Mouse (Mus musculus) embryonic facial prominence, embryonic 12.5 days (tissue): ENCODE data around the gene Sbds. TPM values are rescaled to one million over a fixed set of nuclear protein-coding genes. Genes with fewer than 3 reads are reported as not detected.

ENCODE experiments used
- ATAC-seq: fragments of 200-750 bp; cut with Nextera tagmentation; 2 replicates; pipeline ENCODE4 v1.8.0; 2017; ENCODE audit not compliant: insufficient number of reproducible peaks, insufficient read depth, low FRiP score, low TSS enrichment
- H3K27ac ChIP-seq: fragments of 300-500 bp; sonication (generic); 2 replicates; pipeline ENCODE4 v1.5.1; 2016; ENCODE audit warnings: mild to moderate bottlenecking
- H3K27me3 ChIP-seq: fragments of 300-500 bp; sonication (generic); 2 replicates; pipeline ENCODE4 v1.6.1; 2016; ENCODE audit warnings: mild to moderate bottlenecking, moderate library complexity
- H3K36me3 ChIP-seq: fragments of 300-500 bp; sonication (generic); 2 replicates; pipeline ENCODE4 v1.6.1; 2016; ENCODE audit warnings: mild to moderate bottlenecking
- H3K4me1 ChIP-seq: fragments of 300-500 bp; sonication (generic); 2 replicates; pipeline ENCODE4 v1.6.1; 2016
- H3K4me2 ChIP-seq: fragments of 300-500 bp; sonication (generic); replicated peaks from 2 replicates; pipeline ENCODE4 v1.6.1; 2016; ENCODE audit warnings: mild to moderate bottlenecking, moderate library complexity
- H3K4me3 ChIP-seq: fragments of 300-500 bp; sonication (generic); 2 replicates; pipeline ENCODE4 v1.5.1; 2016; ENCODE audit warnings: mild to moderate bottlenecking
- H3K9ac ChIP-seq: fragments of 300-500 bp; sonication (generic); 2 replicates; pipeline ENCODE4 v1.6.1; 2016; ENCODE audit warnings: mild to moderate bottlenecking, moderate library complexity
- H3K9me3 ChIP-seq: fragments of 300-500 bp; sonication (generic); 2 replicates; pipeline ENCODE4 v1.6.1; 2016; ENCODE audit warnings: mild to moderate bottlenecking, moderate library complexity
- WGBS: fragments of 180-500 bp; shearing (Covaris S2); methylation state at CpG from one replicate; pipeline ENCODE4 v1.1.7; 2016; 5-methylcytosine and 5-hydroxymethylcytosine counted together
- polyA plus RNA-seq: library from polyadenylated mRNA; unstranded; fragments of >200 nt; fragmentation: Nextera tagmentation; extraction: Ambion mirVana; gene quantifications from 2 replicates; pipeline ENCODE4 v1.2.1, GENCODE M21; 2016

The Sbds gene
- polyA plus RNA-seq, 1 experiment from 2014 or later = 67.7 TPM

- Histone ChIP-seq H3K4me2 (peak overlapping the region; percentile 70), H3K9me3 (no peaks in the 10 kb centered on the region), H3K4me3 (peak overlapping the region; percentile 99), H3K27ac (no peak overlapping the region), H3K27me3 (no peaks in the 10 kb centered on the region), H3K36me3 (peaks cover 3% of the 10 kb centered on the region; the same call in 1 of the 2 replicates), H3K9ac (no peak overlapping the region), H3K4me1 (peaks cover 14% of the 10 kb centered on the region)
- ATAC-seq = no peak
- WGBS = 49% methylated on average over 2 of the region's 2 CpGs
These were observed 34.0 kb downstream of the Sbds start for GRCm38 (mm10) chr5:130221316-130221715.

DNA sequence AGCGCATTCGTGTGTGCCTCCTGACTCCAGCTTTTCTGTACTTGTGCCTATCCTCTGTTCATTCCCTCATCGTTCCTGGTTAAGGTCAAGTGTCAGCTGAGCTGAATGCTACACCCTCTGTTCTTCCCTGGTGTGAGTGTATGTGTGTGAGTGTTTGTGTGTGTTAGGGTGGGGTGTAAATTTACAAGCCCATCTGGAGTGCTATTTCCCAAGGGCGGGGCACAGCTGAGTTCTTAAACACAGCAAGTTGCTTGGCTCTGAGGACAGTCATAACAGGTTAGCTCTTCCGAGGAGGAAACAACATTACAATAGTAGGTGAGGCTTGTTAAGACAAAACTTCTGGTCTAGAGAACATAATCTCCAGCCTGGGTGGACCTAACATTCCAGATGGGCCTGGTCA is 37.0 kb downstream of the Sbds start:
- Histone ChIP-seq H3K27me3 (no peaks in the 10 kb centered on the region), H3K4me1 (peaks cover 5% of the 10 kb centered on the region), H3K4me3 (no peak overlapping the region), H3K9me3 (no peaks in the 10 kb centered on the region), H3K9ac (no peak overlapping the region), H3K4me2 (no peak overlapping the region), H3K36me3 (peaks cover 10% of the 10 kb centered on the region; the same call in 1 of the 2 replicates), H3K27ac (no peak overlapping the region)
- WGBS = 93% methylated on average over 5 of the region's 5 CpGs
- no peak for ATAC-seq

DNA sequence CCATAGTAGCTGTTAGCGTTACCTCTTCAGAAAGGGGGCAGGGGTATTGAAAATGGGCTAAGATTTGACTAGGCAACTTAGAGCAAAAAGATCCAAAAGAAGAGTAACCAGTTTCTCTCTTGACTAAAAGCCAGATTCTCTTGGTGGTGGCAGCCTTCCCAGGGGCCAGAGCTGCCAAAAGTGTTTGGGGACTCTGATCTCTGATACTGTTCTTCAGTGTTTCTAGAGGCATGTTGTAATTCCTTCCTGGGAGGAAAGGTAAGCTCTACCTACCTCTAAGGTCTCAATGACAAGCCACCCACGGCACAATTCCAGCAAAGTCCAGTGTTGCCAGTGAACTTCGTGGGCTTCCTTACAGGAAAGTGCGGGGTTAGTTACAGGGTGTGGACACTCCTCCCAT is 37.9 kb downstream of the Sbds start:
- WGBS = 81% methylated on average over 4 of the region's 4 CpGs
- no peak overlapping the region for H3K9ac ChIP-seq
- no peak overlapping the region for H3K4me2 ChIP-seq
- H3K9me3 ChIP-seq = no peaks in the 10 kb centered on the region
- peaks cover 17% of the 10 kb centered on the region for H3K36me3 ChIP-seq
- no peak overlapping the region for H3K27ac ChIP-seq
- no peaks in the 10 kb centered on the region for H3K27me3 ChIP-seq
- no peaks in the 10 kb centered on the region for H3K4me1 ChIP-seq
- ATAC-seq = no peak
- H3K4me3 ChIP-seq = no peak overlapping the region

GRCm38 (mm10) chr5:130216781-130217180 is 38.5 kb downstream of the Sbds start, which contains the start of gene Tmem248:
Gene Tmem248, plus strand, starts transcription at chr5:130217081.
- WGBS = 84% methylated on average over 7 of the region's 7 CpGs
- ATAC-seq = no peak

DNA sequence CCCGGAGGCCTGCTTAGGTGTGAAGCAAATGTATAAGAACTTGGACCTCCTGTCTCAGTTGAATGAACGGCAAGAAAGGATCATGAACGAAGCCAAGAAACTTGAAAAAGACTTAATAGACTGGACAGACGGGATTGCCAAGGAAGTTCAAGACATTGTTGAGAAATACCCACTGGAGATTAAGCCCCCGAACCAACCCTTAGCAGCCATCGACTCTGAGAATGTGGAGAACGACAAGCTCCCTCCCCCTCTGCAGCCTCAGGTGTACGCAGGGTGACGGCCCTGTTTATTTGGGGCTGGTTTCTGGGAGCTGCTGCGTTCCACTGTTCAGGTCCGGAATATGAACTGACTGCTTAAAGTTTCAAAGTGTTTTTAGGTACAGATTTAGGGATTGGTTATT is 42.4 kb downstream of the Sbds start:
- H3K27ac ChIP-seq = no peak overlapping the region
- H3K36me3 ChIP-seq = peaks cover 55% of the 10 kb centered on the region
- WGBS = 93% methylated on average over 11 of the region's 11 CpGs
- ATAC-seq = no peak
- H3K9ac ChIP-seq = no peak overlapping the region
- H3K4me3 ChIP-seq = no peak overlapping the region
- H3K27me3 ChIP-seq = no peaks in the 10 kb centered on the region
- no peaks in the 10 kb centered on the region for H3K9me3 ChIP-seq
- no peaks in the 10 kb centered on the region for H3K4me1 ChIP-seq
- H3K4me2 ChIP-seq = no peak overlapping the region

More at GRCm38 (mm10) chr5:130216781-130217180, 38.5 kb downstream of the Sbds start, which contains the start of gene Tmem248:
- Histone ChIP-seq H3K4me2 (no peak within 1 kb of the TSS), H3K36me3 (peaks cover 22% of the 10 kb centered on the region), H3K9me3 (no peaks in the 10 kb centered on the region), H3K4me1 (no peaks in the 10 kb centered on the region), H3K4me3 (no peak within 1 kb of the TSS), H3K27me3 (no peaks in the 10 kb centered on the region), H3K9ac (no peak within 1 kb of the TSS), H3K27ac (no peak within 1 kb of the TSS)

GRCm38 (mm10) chr5:130207299-130207698 is 48.0 kb downstream of the Sbds start:
- no peak overlapping the region for H3K9ac ChIP-seq
- no peaks in the 10 kb centered on the region for H3K9me3 ChIP-seq
- 91% methylated on average over 4 of the region's 4 CpGs for WGBS
- no peak overlapping the region for H3K4me3 ChIP-seq
- no peak overlapping the region for H3K27ac ChIP-seq
- no peaks in the 10 kb centered on the region for H3K27me3 ChIP-seq
- H3K4me1 ChIP-seq = no peaks in the 10 kb centered on the region
- H3K4me2 ChIP-seq = no peak overlapping the region
- no peak for ATAC-seq
- H3K36me3 ChIP-seq = peaks cover 47% of the 10 kb centered on the region

DNA sequence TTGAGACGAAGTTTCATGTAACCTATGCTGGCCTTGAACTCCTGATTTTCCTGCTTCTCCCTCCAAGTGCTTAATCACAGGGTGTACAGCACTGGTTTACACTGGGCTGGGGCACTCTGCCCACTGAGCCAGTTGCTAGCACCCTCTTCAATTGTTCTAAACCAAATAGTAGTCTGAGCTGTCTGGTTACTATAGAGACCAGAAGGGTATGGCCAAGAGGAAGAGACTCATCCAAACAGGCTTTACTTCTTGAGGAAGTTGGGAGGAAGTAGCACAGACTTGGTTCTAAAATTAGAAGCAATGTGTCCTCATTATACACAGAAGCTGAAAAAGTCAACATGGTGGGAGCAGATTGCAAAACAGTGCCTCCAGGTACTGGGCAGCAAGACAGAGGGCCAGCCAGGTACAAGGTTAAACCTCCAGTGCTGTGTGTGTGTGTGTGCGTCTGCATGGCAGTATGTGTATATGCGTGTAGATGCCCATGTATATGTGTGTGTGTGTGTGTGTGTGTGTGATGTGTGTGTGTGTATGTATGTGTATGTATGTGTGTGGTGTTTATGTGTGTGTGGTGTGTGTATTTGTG is 49.8 kb downstream of the Sbds start:
- H3K27me3 ChIP-seq = no peaks in the 10 kb centered on the region
- H3K36me3 ChIP-seq = peaks cover 36% of the 10 kb centered on the region
- H3K4me3 ChIP-seq = no peak overlapping the region
- H3K27ac ChIP-seq = no peak overlapping the region
- no peaks in the 10 kb centered on the region for H3K9me3 ChIP-seq
- H3K4me1 ChIP-seq = no peaks in the 10 kb centered on the region
- no peak overlapping the region for H3K4me2 ChIP-seq
- ATAC-seq = no peak
- H3K9ac ChIP-seq = no peak overlapping the region
- WGBS = 89% methylated on average over 3 of the region's 3 CpGs

DNA sequence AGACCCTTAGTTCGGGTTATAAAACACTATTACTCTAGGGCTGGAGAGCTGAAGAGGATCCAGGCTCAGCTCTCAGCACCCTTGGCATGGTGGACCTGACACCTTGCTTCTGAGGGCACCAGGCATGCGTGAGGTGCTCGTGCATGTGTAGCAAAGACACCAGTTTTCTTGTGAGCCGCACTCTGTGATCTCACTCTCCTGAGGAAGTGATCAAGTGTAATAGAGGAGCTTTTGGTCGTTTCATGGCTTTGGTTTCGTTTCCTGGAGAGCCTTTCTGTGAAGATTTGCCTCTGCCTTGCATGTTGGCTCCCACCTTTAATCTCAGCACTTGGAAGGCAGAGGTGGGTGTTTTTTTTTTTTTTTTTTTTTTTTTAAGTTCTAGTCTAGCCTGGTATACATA is 50.8 kb downstream of the Sbds start:
- no peak overlapping the region for H3K27ac ChIP-seq
- no peaks in the 10 kb centered on the region for H3K27me3 ChIP-seq
- 84% methylated on average over 6 of the region's 6 CpGs for WGBS
- peaks cover 27% of the 10 kb centered on the region for H3K36me3 ChIP-seq
- no peaks in the 10 kb centered on the region for H3K4me1 ChIP-seq
- H3K9ac ChIP-seq = no peak overlapping the region
- no peak overlapping the region for H3K4me3 ChIP-seq
- H3K4me2 ChIP-seq = no peak overlapping the region
- no peak for ATAC-seq
- no peaks in the 10 kb centered on the region for H3K9me3 ChIP-seq

DNA sequence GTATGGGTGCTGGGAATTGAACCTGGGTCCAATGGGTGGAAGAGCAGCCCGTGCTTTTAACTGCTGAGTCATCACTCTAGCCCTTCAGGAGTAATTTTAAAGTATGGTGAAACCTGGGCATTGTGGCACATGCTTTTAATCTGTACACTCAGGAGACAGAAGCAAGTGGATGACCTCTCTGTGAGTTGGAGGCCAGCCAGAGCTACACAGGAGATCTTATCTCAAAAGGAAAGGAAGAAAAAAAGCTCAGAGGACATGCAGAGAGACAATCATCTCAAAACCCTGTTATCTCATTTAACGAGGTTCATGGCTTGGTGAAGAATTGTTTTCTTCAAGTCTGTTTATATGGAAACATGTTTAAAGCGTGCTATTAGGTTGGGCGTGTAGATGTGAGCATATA is 51.4 kb downstream of the Sbds start:
- 81% methylated on average over 4 of the region's 4 CpGs for WGBS
- no peak overlapping the region for H3K4me2 ChIP-seq
- no peak for ATAC-seq

GRCm38 (mm10) chr5:130200233-130201029 is 54.9 kb downstream of the Sbds start:
- H3K27ac ChIP-seq = no peak overlapping the region
- ATAC-seq = no peak
- H3K4me2 ChIP-seq = no peak overlapping the region
- no peak overlapping the region for H3K9ac ChIP-seq
- no peaks in the 10 kb centered on the region for H3K9me3 ChIP-seq
- 91% methylated on average over 10 of the region's 10 CpGs for WGBS
- no peaks in the 10 kb centered on the region for H3K27me3 ChIP-seq
- H3K4me3 ChIP-seq = no peak overlapping the region
- H3K4me1 ChIP-seq = no peaks in the 10 kb centered on the region
- H3K36me3 ChIP-seq = peaks cover 31% of the 10 kb centered on the region

More for the DNA sequence above, 51.4 kb downstream of the Sbds start:
- H3K4me1 ChIP-seq = no peaks in the 10 kb centered on the region
- peaks cover 24% of the 10 kb centered on the region for H3K36me3 ChIP-seq
- H3K9ac ChIP-seq = no peak overlapping the region
- no peaks in the 10 kb centered on the region for H3K9me3 ChIP-seq
- no peaks in the 10 kb centered on the region for H3K27me3 ChIP-seq
- no peak overlapping the region for H3K4me3 ChIP-seq
- no peak overlapping the region for H3K27ac ChIP-seq

DNA sequence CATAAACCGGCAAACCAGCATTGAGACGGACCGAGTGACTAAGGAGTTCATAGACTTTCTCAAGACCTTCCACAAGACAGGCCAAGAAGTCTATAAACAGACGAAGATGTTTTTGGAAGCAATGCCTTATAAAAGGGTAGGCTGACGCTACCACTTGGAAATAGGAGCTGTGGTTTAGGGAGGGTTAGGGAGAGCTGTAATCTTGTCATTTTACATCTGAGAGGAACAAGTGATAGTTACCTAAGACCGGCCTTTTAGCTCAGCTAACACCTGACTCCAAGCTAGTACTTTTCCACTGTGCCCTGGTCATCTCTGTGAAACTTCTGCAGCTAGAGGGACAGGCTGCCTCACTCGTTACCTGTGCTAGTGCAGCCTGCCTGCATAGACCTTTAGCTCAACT is 57.3 kb downstream of the Sbds start:
- Histone ChIP-seq H3K36me3 (peaks cover 44% of the 10 kb centered on the region), H3K9me3 (no peaks in the 10 kb centered on the region), H3K4me3 (no peak overlapping the region), H3K4me2 (no peak overlapping the region), H3K27me3 (no peaks in the 10 kb centered on the region), H3K4me1 (no peaks in the 10 kb centered on the region), H3K9ac (no peak overlapping the region), H3K27ac (no peak overlapping the region)
- no peak for ATAC-seq
- WGBS = 90% methylated on average over 7 of the region's 7 CpGs

DNA sequence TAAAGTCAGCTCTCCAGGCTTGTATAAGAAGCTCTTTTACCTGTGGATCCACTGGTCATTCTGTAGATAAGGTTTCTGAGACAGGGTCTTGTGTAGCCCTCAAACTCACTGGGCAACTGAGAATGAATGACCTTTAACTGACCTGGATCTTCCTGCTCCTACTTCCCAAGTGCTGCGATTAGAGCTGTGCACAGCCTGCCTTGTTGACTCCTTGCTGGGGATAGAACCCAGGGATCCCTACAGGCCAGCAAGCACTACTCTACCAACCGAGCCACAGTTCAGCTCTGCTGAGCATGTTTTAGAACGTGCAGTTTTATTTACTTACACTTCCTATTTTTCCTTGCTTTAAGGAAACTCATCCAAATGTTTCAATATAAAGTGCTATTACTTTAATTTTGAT is 57.9 kb downstream of the Sbds start:
- Histone ChIP-seq H3K4me1 (peaks cover 2% of the 10 kb centered on the region; the same call in 1 of the 2 replicates), H3K9ac (no peak overlapping the region), H3K36me3 (peaks cover 48% of the 10 kb centered on the region), H3K27me3 (no peaks in the 10 kb centered on the region), H3K9me3 (no peaks in the 10 kb centered on the region), H3K4me3 (no peak overlapping the region), H3K27ac (no peak overlapping the region), H3K4me2 (no peak overlapping the region)
- WGBS = 85% methylated on average over 3 of the region's 3 CpGs
- no peak for ATAC-seq
